Mouse (Mus musculus): ENCODE results near the gene Tefm.

DNA sequence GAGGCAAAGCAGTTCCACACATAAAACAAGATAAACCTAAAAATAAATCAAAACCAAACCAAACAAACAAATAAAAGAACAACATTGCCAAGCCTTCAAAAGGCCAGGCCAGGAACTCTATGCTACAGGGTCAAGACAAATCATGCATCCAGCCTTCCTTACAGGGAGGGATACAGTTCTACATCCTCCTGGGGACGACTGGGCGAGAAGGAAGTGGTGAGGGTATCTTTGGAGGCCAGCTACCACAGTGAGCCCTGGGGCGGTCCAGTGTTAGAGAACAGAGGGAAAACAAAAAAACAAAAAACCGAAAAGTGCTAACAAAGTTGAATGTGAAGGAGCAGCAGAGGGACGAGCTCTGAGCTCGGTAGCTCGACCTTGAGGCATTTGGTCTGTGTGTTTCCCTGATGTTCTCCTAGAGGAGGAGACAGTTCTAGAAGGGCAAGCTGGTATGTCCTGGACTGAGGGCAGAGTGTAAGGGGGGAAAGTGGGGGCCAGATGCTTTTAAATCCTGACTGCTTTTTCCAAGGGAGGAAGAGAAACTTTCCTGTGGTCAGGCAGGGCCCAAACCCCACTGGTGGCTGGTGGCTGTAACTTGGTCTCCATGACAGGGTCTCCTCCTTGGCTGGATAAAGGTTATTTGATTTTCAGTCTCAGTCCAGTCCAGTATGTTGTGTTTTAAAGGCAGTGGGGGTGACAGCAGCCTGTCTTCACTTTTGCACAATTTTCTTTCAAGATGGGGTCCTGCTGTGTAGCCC is 21.6 kb upstream of the Tefm start:
- no peak for TF ChIP-seq POLR2A (IDR thresholded peaks at IDR 0.05; ENCODE audit: insufficient read depth, low read depth, low read length)
- TF ChIP-seq CTCF (IDR thresholded peaks at IDR 0.05; ENCODE audit: insufficient read depth, low read depth, low read length): no peak
